Comparison of ENCODE assay signal across 14 mouse cellular contexts in the genomic region with DNA sequence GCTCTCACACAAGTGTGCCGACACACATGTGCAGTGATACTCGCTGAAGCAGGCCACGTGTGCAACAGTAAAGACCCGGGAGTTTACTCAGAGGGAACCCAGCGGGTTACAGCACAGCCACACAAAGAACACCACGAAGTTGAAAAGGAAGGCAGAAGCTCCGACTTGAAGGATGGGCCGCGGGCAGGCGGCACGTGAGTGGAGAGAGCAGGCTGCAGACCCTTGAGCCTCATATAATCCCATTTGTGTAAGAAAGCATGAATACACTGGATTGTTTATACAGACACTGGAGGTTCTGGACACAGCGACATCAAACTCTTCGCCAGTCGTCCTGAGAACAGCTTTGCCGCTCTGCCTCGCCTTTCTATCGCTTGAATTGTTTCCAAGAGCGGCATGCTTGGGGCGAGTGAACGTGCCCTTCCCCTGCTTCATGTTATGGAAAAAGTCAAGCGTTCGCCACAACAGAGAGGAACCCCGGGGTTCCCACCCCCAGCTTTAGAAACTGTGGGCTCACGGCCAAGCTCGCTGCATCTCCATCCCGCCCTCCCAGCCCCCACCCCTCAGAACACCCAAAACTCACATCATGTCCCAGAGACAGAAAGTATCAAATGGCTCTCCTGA.
DNase-seq lines count a peak whose midpoint lies in the region; ATAC-seq and TF ChIP-seq lines count a peak whose summit lies in the region.
"Had no signal": no experiment of that assay in that cellular context is flagged by ENCODE, and none has a peak within 500 bp of the region (broad histone marks: within the 10 kb centered on the region; RNA-seq: fewer than 3 reads in every experiment).

No protein-coding gene starts in this region.

- H3K27me3 ChIP-seq in lung, embryonic 15.5 days = peaks cover under 1% of the 10 kb centered on the region; the same call in 1 of the 2 replicates
- peaks cover 17% of the 10 kb centered on the region; the same call in 1 of the 2 replicates for H3K27me3 ChIP-seq in forebrain, embryonic 13.5 days
- H3K27me3 ChIP-seq in limb, embryonic 12.5 days = peaks cover 5% of the 10 kb centered on the region
- peaks cover 9% of the 10 kb centered on the region for H3K27me3 ChIP-seq in neural tube, embryonic 13.5 days
- 0 out of 2 replicates have a peak, but pooled peaks cover 6% of the 10 kb centered on the region for H3K27me3 ChIP-seq in liver, postnatal 0 days (ENCODE audit: insufficient read depth, low read length)
- H3K27me3 ChIP-seq: Patski had no signal

- H3K4me3 ChIP-seq in lung, embryonic 15.5 days = no peak overlapping the region
- no peak overlapping the region for H3K4me3 ChIP-seq in forebrain, embryonic 13.5 days
- H3K4me3 ChIP-seq in limb, embryonic 12.5 days (replicated peaks) = no peak overlapping the region
- H3K4me3 ChIP-seq in neural tube, embryonic 13.5 days = no peak overlapping the region
- H3K4me3 ChIP-seq in liver, postnatal 0 days (ENCODE audit: low read depth, low read length) = no peak overlapping the region
- H3K4me3 ChIP-seq: heart, embryonic 15.5 days; megakaryocyte, embryonic 14.5 days had no signal

- ATAC-seq in lung, embryonic 15.5 days (ENCODE audit: borderline replicate concordance, extremely low read depth, low FRiP score, low TSS enrichment) = no peak
- ATAC-seq in forebrain, embryonic 13.5 days = no peak
- no peak for ATAC-seq in limb, embryonic 12.5 days (ENCODE audit: insufficient number of reproducible peaks, insufficient read depth, low FRiP score, low TSS enrichment, low read depth)
- ATAC-seq in neural tube, embryonic 13.5 days (ENCODE audit: low read depth) = no peak
- no peak for ATAC-seq in liver, postnatal 0 days
- ATAC-seq: Patski had no signal

- H3K27ac ChIP-seq in lung, embryonic 15.5 days = peak overlapping the region; percentile 33
- H3K27ac ChIP-seq in forebrain, embryonic 13.5 days = no peak overlapping the region
- H3K27ac ChIP-seq in limb, embryonic 12.5 days = peak overlapping the region; percentile 35; the same call in 1 of the 2 replicates
- peak overlapping the region; percentile 15; the same call in 1 of the 2 replicates for H3K27ac ChIP-seq in neural tube, embryonic 13.5 days (replicated peaks)
- H3K27ac ChIP-seq in liver, postnatal 0 days (ENCODE audit: low read depth) = no peak overlapping the region
- H3K27ac ChIP-seq: heart, embryonic 15.5 days; liver, embryonic 14.5 days had no signal

- H3K4me2 ChIP-seq in lung, embryonic 15.5 days = peak overlapping the region; percentile 27; the same call in 1 of the 2 replicates
- H3K4me2 ChIP-seq in forebrain, embryonic 13.5 days = peak overlapping the region; percentile 29
- H3K4me2 ChIP-seq in limb, embryonic 12.5 days = no peak overlapping the region
- peak overlapping the region; percentile 18; the same call in 1 of the 2 replicates for H3K4me2 ChIP-seq in neural tube, embryonic 13.5 days
- no peak overlapping the region for H3K4me2 ChIP-seq in liver, postnatal 0 days (ENCODE audit: low read depth, low read length)
- H3K4me2 ChIP-seq: heart, embryonic 15.5 days had no signal

- no peaks in the 10 kb centered on the region for H3K9me3 ChIP-seq in lung, embryonic 15.5 days
- no peaks in the 10 kb centered on the region for H3K9me3 ChIP-seq in forebrain, embryonic 13.5 days (replicated peaks)
- H3K9me3 ChIP-seq in limb, embryonic 12.5 days = no peaks in the 10 kb centered on the region
- H3K9me3 ChIP-seq in neural tube, embryonic 13.5 days = no peaks in the 10 kb centered on the region
- H3K9me3 ChIP-seq in liver, postnatal 0 days (ENCODE audit: low read length) = no peaks in the 10 kb centered on the region
- H3K9me3 ChIP-seq: heart, embryonic 15.5 days; megakaryocyte, embryonic 14.5 days had no signal

- no peak for DNase-seq in lung, postnatal 10 days
- no peak for DNase-seq in heart, postnatal 36 days
- no peak for DNase-seq in liver, postnatal 0 days
- DNase-seq: adrenal gland, postnatal 10 days; kidney, postnatal 10 days; thymus, postnatal 4 days had no signal

- no peak overlapping the region for H3K9ac ChIP-seq in lung, embryonic 15.5 days
- H3K9ac ChIP-seq in forebrain, embryonic 13.5 days = peak overlapping the region; percentile 50
- H3K9ac ChIP-seq in limb, embryonic 12.5 days (replicated peaks) = no peak overlapping the region
- no peak overlapping the region for H3K9ac ChIP-seq in neural tube, embryonic 13.5 days
- H3K9ac ChIP-seq in liver, postnatal 0 days (replicated peaks) = no peak overlapping the region
- H3K9ac ChIP-seq: heart, embryonic 15.5 days; liver, embryonic 14.5 days had no signal

- intact Hi-C loops in heart, postnatal 36 days (cut with DNase I) = no loop called here

- no peak for TF ChIP-seq EP300 in liver, postnatal 0 days (IDR thresholded peaks at IDR 0.05; ENCODE audit: low read depth)

- no peaks in the 10 kb centered on the region for H3K36me3 ChIP-seq in lung, embryonic 15.5 days
- no peaks in the 10 kb centered on the region for H3K36me3 ChIP-seq in forebrain, embryonic 13.5 days (ENCODE audit: poor library complexity, severe bottlenecking)
- H3K36me3 ChIP-seq in limb, embryonic 12.5 days = no peaks in the 10 kb centered on the region
- H3K36me3 ChIP-seq in neural tube, embryonic 13.5 days = no peaks in the 10 kb centered on the region
- H3K36me3 ChIP-seq in liver, postnatal 0 days (replicated peaks; ENCODE audit: insufficient read depth, low read length) = no peaks in the 10 kb centered on the region
- H3K36me3 ChIP-seq: heart, embryonic 15.5 days had no signal

- no peak for TF ChIP-seq CTCF in liver, postnatal 0 days (IDR thresholded peaks at IDR 0.05; ENCODE audit: low read depth)

- WGBS in lung, embryonic 15.5 days = 44% methylated on average over 26 of the region's 26 CpGs
- 29% methylated on average over 26 of the region's 26 CpGs for WGBS in forebrain, embryonic 13.5 days
- 70% methylated on average over 26 of the region's 26 CpGs for WGBS in limb, embryonic 12.5 days
- WGBS in neural tube, embryonic 13.5 days = 34% methylated on average over 26 of the region's 26 CpGs
- WGBS in liver, postnatal 0 days (ENCODE audit: insufficient replicate concordance) = 75% methylated on average over 26 of the region's 26 CpGs

- peaks cover 24% of the 10 kb centered on the region for H3K4me1 ChIP-seq in lung, embryonic 15.5 days
- H3K4me1 ChIP-seq in forebrain, embryonic 13.5 days = peaks cover 15% of the 10 kb centered on the region
- H3K4me1 ChIP-seq in limb, embryonic 12.5 days (replicated peaks) = peaks cover 66% of the 10 kb centered on the region
- peaks cover 19% of the 10 kb centered on the region for H3K4me1 ChIP-seq in neural tube, embryonic 13.5 days (replicated peaks)
- no peaks in the 10 kb centered on the region for H3K4me1 ChIP-seq in liver, postnatal 0 days (ENCODE audit: insufficient read depth)
- H3K4me1 ChIP-seq: megakaryocyte, embryonic 14.5 days had no signal

Comparison
In these comparisons a context has a peak if more than half of its experiments do, and no peak if none do; other contexts are left out.
1. H3K27ac ChIP-seq: peak in lung, embryonic 15.5 days (single experiment), limb, embryonic 12.5 days (single experiment) and neural tube, embryonic 13.5 days (single experiment); none in forebrain, embryonic 13.5 days (single experiment) and liver, postnatal 0 days (single experiment).
2. H3K4me2 ChIP-seq: peak in lung, embryonic 15.5 days (single experiment), forebrain, embryonic 13.5 days (single experiment) and neural tube, embryonic 13.5 days (single experiment); none in limb, embryonic 12.5 days (single experiment) and liver, postnatal 0 days (single experiment).